Mouse (Mus musculus): ENCODE data around the gene Pim1.

GRCm38 (mm10) chr17:29442131-29442557 lies 48.4 kb upstream of the Pim1 start:
- TF ChIP-seq CTCF (IDR thresholded peaks at IDR 0.05; ENCODE audit: insufficient read depth, low read length), result no peak
- TF ChIP-seq POLR2A (IDR thresholded peaks at IDR 0.05; ENCODE audit: borderline replicate concordance, extremely low read depth, low read depth, low read length), result no peak

All from lung, adult 2 months (tissue).